Mouse (Mus musculus) heart, embryonic 14.5 days (tissue): ENCODE measurements around the gene Fcf1. TPM values are rescaled to one million over a fixed set of nuclear protein-coding genes. Genes with fewer than 3 reads are reported as not detected.

ENCODE experiments used
- ATAC-seq: fragments of 200-750 bp; cut with Nextera tagmentation; 2 replicates; pipeline ENCODE4 v1.8.0; 2017; ENCODE audit warnings: low read depth, moderate TSS enrichment; ENCODE audit not compliant: insufficient number of reproducible peaks, insufficient read depth, low FRiP score
- H3K27ac ChIP-seq, 2 experiments: fragments of 200-500 bp in 1 of 2; fragments of 300-500 bp in 1 of 2; sonication (generic) in 1 of 2; replicated peaks in 1 of 2; 2 replicates each; pipeline ENCODE4 v1.5.1; 2012 to 2014; ENCODE audit warnings: low read depth in 2 of 2, low read length in 2 of 2, control low read depth in 1 of 2, mild to moderate bottlenecking in 1 of 2, mixed read lengths in 1 of 2; ENCODE audit not compliant: control insufficient read depth in 1 of 2, insufficient read depth in 1 of 2
- H3K27me3 ChIP-seq: fragments of 300-500 bp; sonication (generic); 2 replicates; pipeline ENCODE4 v1.6.1; 2014; ENCODE audit warnings: mild to moderate bottlenecking, low read length, control low read depth; ENCODE audit not compliant: control insufficient read depth, insufficient read depth
- H3K36me3 ChIP-seq: fragments of 300-500 bp; sonication (generic); 2 replicates; pipeline ENCODE4 v1.6.1; 2014; ENCODE audit warnings: mild to moderate bottlenecking, control low read depth, low read length, mixed read lengths; ENCODE audit not compliant: control insufficient read depth, insufficient read depth
- H3K4me1 ChIP-seq, 2 experiments: fragments of 200-500 bp in 1 of 2; fragments of 300-500 bp in 1 of 2; sonication (generic) in 1 of 2; 2 replicates each; pipeline ENCODE4 v1.6.1; 2012 to 2014; ENCODE audit warnings: low read length in 2 of 2, control low read depth in 1 of 2, mixed read lengths in 1 of 2; ENCODE audit not compliant: control insufficient read depth in 2 of 2, insufficient read depth in 2 of 2
- H3K4me2 ChIP-seq: fragments of 300-500 bp; sonication (generic); 2 replicates; pipeline ENCODE4 v1.6.1; 2014; ENCODE audit warnings: mild to moderate bottlenecking, low read length
- H3K4me3 ChIP-seq, 2 experiments: fragments of 200-500 bp in 1 of 2; fragments of 300-500 bp in 1 of 2; sonication (generic) in 1 of 2; 2 replicates each; pipeline ENCODE4 v1.5.1; 2012 to 2014; ENCODE audit warnings: low read length in 2 of 2, mild to moderate bottlenecking in 2 of 2, control low read depth in 1 of 2, low read depth in 1 of 2, moderate library complexity in 1 of 2; ENCODE audit not compliant: control insufficient read depth in 1 of 2, insufficient read depth in 1 of 2
- H3K9ac ChIP-seq: fragments of 300-500 bp; sonication (generic); 2 replicates; pipeline ENCODE4 v1.6.1; 2014; ENCODE audit warnings: mild to moderate bottlenecking, low read length
- H3K9me3 ChIP-seq: fragments of 300-500 bp; sonication (generic); 2 replicates; pipeline ENCODE4 v1.6.1; 2016; ENCODE audit warnings: low read length, control low read depth; ENCODE audit not compliant: control insufficient read depth
- WGBS: fragments of 180-500 bp; shearing (Covaris S2); extraction: QIAGEN DNeasy Blood & Tissue Kit; methylation state at CpG from one replicate; pipeline ENCODE4 v1.1.7; 2014; 5-methylcytosine and 5-hydroxymethylcytosine counted together
- polyA plus RNA-seq: library from polyadenylated mRNA; unstranded; fragments of >200 nt; fragmentation: Nextera tagmentation; extraction: Ambion mirVana; gene quantifications from 2 replicates; pipeline ENCODE4 v1.2.1, GENCODE M21; 2014

Fcf1 gene
- polyA plus RNA-seq, 1 experiment from 2014 or later = 91.9 TPM

DNA sequence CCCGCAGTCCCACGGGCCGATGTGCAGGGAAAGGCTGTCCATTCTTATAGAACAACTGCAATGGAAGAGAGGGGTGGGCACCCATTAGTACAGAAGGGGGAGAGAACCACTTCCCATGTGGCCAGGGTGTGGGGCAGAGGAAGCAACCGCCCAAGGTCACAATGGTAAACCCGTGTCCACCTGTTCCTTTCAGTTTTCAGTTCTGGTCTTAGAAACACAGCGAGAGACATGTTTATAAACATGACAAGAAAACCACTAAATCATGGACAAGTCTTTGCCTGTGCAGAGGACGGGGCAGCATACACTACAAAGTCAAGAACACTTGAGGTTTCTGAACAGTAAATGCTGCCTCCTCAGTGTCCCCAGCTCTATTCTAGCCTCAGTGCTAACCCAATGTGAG lies 30.4 kb upstream of the Fcf1 start:
- Histone ChIP-seq H3K36me3 (peaks cover 39% of the 10 kb centered on the region), H3K4me2 (no peak overlapping the region), H3K9me3 (no peaks in the 10 kb centered on the region), H3K27ac (no peak overlapping the region), H3K9ac (no peak overlapping the region), H3K4me3 (no peak overlapping the region), H3K4me1 (peaks cover 20 to 42% of the 10 kb centered on the region in 2 experiments), H3K27me3 (no peaks in the 10 kb centered on the region)
- 92% methylated on average over 7 of the region's 7 CpGs for WGBS
- no peak for ATAC-seq

DNA sequence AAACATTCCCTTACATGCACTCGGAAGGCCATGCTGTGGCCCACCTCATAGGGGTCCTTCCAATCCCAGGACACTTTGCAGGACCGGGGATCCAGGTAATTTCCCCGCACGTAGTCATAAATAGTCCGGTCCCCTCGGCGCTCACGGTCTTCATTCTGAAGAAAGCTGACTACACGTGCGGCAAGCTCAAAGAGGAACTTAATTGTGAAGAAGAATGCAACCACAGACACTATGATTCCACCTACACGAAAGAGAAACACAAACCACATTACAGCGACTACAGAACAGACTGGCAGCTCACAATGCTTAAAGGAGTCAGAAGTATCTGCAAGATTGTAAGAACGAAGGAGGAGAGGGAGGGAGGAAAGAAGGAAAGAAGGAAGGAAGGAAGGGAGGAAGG lies 29.0 kb upstream of the Fcf1 start:
- no peak overlapping the region for H3K27ac ChIP-seq
- WGBS = 90% methylated on average over 13 of the region's 13 CpGs
- no peak overlapping the region for H3K9ac ChIP-seq
- no peak overlapping the region for H3K4me3 ChIP-seq
- peaks cover 49% of the 10 kb centered on the region for H3K36me3 ChIP-seq
- H3K27me3 ChIP-seq = no peaks in the 10 kb centered on the region
- peaks cover 16 to 37% of the 10 kb centered on the region in 2 experiments for H3K4me1 ChIP-seq
- no peaks in the 10 kb centered on the region for H3K9me3 ChIP-seq
- no peak for ATAC-seq
- no peak overlapping the region for H3K4me2 ChIP-seq

GRCm38 (mm10) chr12:84943006-84943952 lies 27.4 kb upstream of the Fcf1 start:
- peak overlapping the region; percentile 20 to 70; a peak in 3 of 4 replicates for H3K27ac ChIP-seq
- 62% methylated on average over 21 of the region's 21 CpGs for WGBS
- peaks cover 48% of the 10 kb centered on the region for H3K36me3 ChIP-seq
- peaks cover 16 to 38% of the 10 kb centered on the region in 2 experiments for H3K4me1 ChIP-seq
- no peak for ATAC-seq
- H3K9me3 ChIP-seq = no peaks in the 10 kb centered on the region
- no peak overlapping the region; the same call in 1 of the 2 replicates for H3K9ac ChIP-seq
- H3K4me3 ChIP-seq = no peak overlapping the region
- H3K27me3 ChIP-seq = no peaks in the 10 kb centered on the region
- peak overlapping the region; percentile 32 for H3K4me2 ChIP-seq

DNA sequence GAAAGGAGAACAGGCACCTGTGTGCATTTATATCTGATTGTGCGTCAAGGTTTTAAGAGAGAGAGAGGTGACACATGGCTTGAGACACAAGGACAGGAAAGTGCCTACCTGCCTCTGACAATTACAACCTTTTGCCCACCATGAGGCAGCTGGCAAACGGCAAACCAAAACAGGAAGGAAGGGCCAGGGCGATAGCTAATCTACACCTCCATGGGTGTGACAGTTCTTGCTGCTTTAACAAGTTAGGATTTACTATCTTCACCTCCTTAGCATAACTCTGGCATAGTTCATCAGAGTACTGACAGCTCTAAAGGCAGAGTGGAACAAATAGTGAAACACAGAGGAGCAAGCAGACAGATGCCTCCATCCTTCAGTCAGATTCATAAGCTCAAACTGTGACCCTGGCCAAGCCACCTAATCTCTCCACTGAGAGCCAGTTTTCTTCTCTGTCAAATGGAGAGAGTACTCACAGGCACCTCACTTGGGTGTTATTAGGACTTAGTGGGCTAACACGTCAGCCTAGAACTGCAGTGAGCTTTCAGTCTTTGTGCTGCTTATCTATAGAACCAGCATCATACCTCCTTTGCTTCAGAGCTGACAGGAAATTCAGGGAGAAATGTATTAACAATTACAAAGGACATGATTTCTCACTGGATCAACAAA lies 26.4 kb upstream of the Fcf1 start:
- WGBS = 37% methylated on average over 4 of the region's 4 CpGs
- 0 out of 2 replicates have a peak overlapping the region, but pooled peaks have one; percentile 7 for H3K9ac ChIP-seq
- H3K4me3 ChIP-seq = no peak overlapping the region
- H3K4me1 ChIP-seq = peaks cover 16 to 42% of the 10 kb centered on the region in 2 experiments
- H3K9me3 ChIP-seq = no peaks in the 10 kb centered on the region
- H3K27me3 ChIP-seq = no peaks in the 10 kb centered on the region
- ATAC-seq = no peak
- no peak overlapping the region for H3K4me2 ChIP-seq
- peaks cover 46% of the 10 kb centered on the region for H3K36me3 ChIP-seq
- peak overlapping the region; percentile 47 to 53; a peak in 3 of 4 replicates for H3K27ac ChIP-seq

DNA sequence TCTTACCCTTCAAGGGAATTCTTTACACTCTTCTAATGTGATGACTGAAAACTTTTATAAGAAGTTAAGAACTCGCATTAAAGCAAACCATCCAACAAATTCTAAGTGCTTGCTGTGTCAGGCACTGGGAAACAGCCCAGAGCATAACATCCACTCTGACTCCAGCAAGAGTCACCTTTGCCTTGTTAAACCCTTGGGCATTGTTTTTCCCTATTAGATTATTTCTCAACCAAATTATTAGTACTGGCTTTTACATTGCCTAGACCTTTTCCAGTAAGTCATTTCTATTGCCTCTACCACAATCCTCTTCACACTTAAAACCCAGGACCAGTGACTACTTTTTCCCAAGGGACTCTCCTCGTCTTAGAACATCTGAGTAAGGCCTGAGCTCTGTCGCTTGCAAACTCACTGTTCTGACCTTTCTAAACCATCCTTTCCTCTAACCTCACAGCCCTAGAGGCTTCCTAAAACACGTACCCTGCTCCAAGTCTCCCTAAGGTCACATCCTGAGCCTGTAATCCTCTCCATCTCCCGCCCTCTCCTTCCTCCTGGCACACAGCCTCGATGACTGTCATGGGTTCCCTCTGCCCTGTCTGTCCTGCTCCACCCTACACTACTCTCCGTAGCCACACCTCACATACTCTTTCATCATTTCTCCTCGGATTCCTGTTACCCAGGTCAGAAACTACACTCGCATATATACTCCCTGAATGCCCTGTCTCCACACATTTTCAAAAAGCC lies 25.7 kb upstream of the Fcf1 start:
- H3K36me3 ChIP-seq = peaks cover 45% of the 10 kb centered on the region

GRCm38 (mm10) chr12:84947894-84948583 lies 22.7 kb upstream of the Fcf1 start:
- H3K27ac ChIP-seq = 0 out of 4 replicates have a peak overlapping the region, but pooled peaks of 1 of the 2 experiments have one; percentile 66
- no peak for ATAC-seq
- no peak overlapping the region for H3K4me2 ChIP-seq
- H3K27me3 ChIP-seq = no peaks in the 10 kb centered on the region
- WGBS = 76% methylated on average over 2 of the region's 2 CpGs
- H3K9ac ChIP-seq = no peak overlapping the region
- no peak overlapping the region for H3K4me3 ChIP-seq
- H3K9me3 ChIP-seq = no peaks in the 10 kb centered on the region
- peaks cover 13 to 44% of the 10 kb centered on the region in 2 experiments for H3K4me1 ChIP-seq
- H3K36me3 ChIP-seq = peaks cover 27% of the 10 kb centered on the region

More for the DNA sequence above, 25.7 kb upstream of the Fcf1 start:
- ATAC-seq = no peak
- Histone ChIP-seq H3K4me3 (no peak overlapping the region), H3K27me3 (no peaks in the 10 kb centered on the region), H3K4me2 (no peak overlapping the region), H3K9ac (0 out of 2 replicates have a peak overlapping the region, but pooled peaks have one; percentile 7), H3K4me1 (peaks cover 19 to 41% of the 10 kb centered on the region in 2 experiments), H3K27ac (peak overlapping the region in 1 of 2 experiments; percentile 53; a peak in 1 of 4 replicates), H3K9me3 (no peaks in the 10 kb centered on the region)
- WGBS = 82% methylated on average over 9 of the region's 9 CpGs
